Mouse (Mus musculus): ENCODE measurements around the gene Il10rb.

The Il10rb gene

GRCm38 (mm10) chr16:91455868-91456267, 49.9 kb downstream of the Il10rb start:
- DNase-seq: no peak

- no peak for DNase-seq
These were observed 52.4 kb downstream of the Il10rb start for GRCm38 (mm10) chr16:91458301-91458746.

GRCm38 (mm10) chr16:91458976-91459375, 53.0 kb downstream of the Il10rb start:
- peak; percentile 58 to 66 for DNase-seq

- no peak for DNase-seq
These were observed 53.4 kb downstream of the Il10rb start for GRCm38 (mm10) chr16:91459396-91459795.

GRCm38 (mm10) chr16:91459841-91460370, 53.9 kb downstream of the Il10rb start:
- no peak for DNase-seq

GRCm38 (mm10) chr16:91461066-91461638, 55.2 kb downstream of the Il10rb start:
- DNase-seq: no peak

GRCm38 (mm10) chr16:91461773-91462181, 55.8 kb downstream of the Il10rb start:
- no peak for DNase-seq

- peak in 1 of 2 experiments; percentile 19 for DNase-seq
These were observed 56.7 kb downstream of the Il10rb start for GRCm38 (mm10) chr16:91462644-91463043.

GRCm38 (mm10) chr16:91463400-91463799, 57.4 kb downstream of the Il10rb start:
- no peak for DNase-seq

- DNase-seq: no peak
These were observed 58.0 kb downstream of the Il10rb start for GRCm38 (mm10) chr16:91463836-91464400.

GRCm38 (mm10) chr16:91464594-91465504, 58.9 kb downstream of the Il10rb start:
- peak; percentile 97 for DNase-seq

- DNase-seq: no peak
These were observed 59.7 kb downstream of the Il10rb start for GRCm38 (mm10) chr16:91465505-91466240.

- DNase-seq: no peak
These were observed 60.6 kb downstream of the Il10rb start for GRCm38 (mm10) chr16:91466566-91466965.

GRCm38 (mm10) chr16:91470470-91470869, 64.5 kb downstream of the Il10rb start:
- DNase-seq: no peak

GRCm38 (mm10) chr16:91471481-91471880, 65.5 kb downstream of the Il10rb start:
- no peak for DNase-seq

All from cerebellum, postnatal 10 days (tissue).